Mouse (Mus musculus): ENCODE measurements at regions not wholly inside any gene's neighbourhood (a gene's known extent, or its start where the extent isn't known, plus 50 kb on each side); places are given as distances from the start of the nearest gene placed in this dataset.

DNA sequence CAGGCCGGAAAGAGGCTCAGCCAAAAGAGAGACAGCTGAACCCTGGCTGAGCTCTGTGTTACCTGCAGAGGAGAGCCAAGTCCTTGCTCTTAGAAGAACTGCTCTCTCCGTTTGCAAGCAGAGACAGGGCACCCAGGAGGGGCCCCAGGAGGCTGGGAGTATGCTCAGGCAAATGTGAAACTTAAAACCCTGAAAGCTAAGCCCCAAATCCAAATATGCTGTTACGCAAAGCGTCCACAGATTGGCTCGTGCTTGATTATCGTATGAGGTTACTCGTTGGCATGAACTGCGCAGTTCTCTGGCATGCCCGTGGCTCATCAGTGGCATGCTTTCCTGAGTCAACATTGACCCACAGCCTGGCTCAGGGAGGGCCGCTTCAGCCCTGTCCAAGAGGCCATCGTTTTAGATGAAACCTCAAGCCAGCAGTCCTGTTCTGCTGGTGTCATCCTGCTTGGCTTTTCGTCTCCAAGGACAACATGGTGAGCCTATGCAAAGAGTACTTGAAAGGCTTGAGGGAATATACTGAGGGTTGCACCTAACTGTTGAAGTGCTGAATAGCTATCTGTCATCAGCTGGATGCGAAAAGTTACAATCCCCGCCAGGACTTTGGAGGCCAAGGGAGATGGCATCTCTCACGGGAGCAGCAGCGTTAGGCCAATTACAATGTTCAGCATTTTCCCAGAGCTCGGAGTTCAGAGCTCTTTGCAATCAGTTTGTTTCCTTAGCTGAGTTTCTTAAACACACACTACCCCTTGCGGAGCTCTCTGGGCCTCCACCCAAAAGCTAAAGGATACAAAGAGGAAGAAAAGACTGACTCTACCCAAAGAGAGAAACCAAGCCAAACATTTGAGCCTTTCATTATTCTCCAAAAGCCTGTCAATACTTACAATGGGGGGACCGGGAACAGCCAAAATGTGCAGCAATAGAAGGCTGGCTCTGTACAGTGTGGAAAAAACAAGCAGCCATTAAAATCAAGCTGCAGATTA lies 120.8 kb upstream of the Smim15 start:
- no peak for DNase-seq (ENCODE audit: extremely low spot score, low spot score)
- Histone ChIP-seq H3K4me1 (peaks cover 22% of the 10 kb centered on the region), H3K4me3 (no peak overlapping the region), H3K9me3 (0 out of 2 replicates have a peak, but pooled peaks cover 2% of the 10 kb centered on the region), H3K36me3 (replicated peaks) (no peaks in the 10 kb centered on the region), H3K27me3 (ENCODE audit: poor library complexity, severe bottlenecking) (no peaks in the 10 kb centered on the region), H3K27ac (no peak overlapping the region)
- WGBS = 78% methylated on average over 19 of the region's 19 CpGs

DNA sequence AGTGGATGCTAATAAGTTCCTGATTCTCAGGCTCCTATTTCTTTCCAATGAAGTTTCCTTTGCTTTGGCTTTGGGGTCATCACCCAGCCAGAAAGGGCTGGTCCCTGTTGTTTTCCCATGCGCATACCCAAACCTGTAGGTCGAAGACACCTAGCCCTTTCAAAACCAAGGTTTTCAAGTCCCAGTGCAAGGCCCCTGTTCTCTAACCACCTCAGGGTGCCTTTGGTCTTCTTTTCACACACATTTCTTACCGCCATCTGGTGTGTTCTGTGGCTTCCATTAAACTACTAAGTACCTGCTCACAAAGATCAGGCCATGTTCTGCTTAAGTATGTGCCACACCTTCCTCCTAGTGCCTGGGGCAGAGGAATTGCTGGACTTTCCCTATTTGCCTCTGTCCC lies 124.8 kb upstream of the Smim15 start:
- Histone ChIP-seq H3K27ac (no peak overlapping the region), H3K27me3 (ENCODE audit: poor library complexity, severe bottlenecking) (no peaks in the 10 kb centered on the region), H3K4me3 (no peak overlapping the region), H3K4me1 (peaks cover 14% of the 10 kb centered on the region), H3K36me3 (replicated peaks) (no peaks in the 10 kb centered on the region), H3K9me3 (0 out of 2 replicates have a peak, but pooled peaks cover 2% of the 10 kb centered on the region)
- WGBS = 71% methylated on average over 3 of the region's 3 CpGs
- no peak for DNase-seq (ENCODE audit: extremely low spot score, low spot score)

DNA sequence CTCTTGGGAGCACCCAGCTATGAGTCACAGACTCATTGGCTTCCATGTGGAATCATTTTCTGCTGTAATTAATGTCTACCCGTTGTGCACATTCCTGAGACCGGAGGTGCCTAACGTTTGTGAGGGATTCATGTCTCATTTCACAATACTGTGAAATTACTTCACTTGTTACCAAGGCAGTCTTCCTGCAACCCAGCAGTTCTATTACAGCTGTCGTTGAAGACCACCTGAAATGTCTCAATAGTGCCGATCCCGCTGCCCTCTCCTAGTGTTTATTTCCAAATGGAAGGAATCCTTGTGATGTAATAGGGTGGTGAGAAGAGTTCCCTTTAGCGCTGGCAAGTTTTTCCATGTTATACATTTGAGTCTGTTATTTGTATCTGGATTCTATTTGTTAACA lies 125.8 kb upstream of the Smim15 start:
- Histone ChIP-seq H3K27ac (no peak overlapping the region), H3K27me3 (ENCODE audit: poor library complexity, severe bottlenecking) (no peaks in the 10 kb centered on the region), H3K4me3 (no peak overlapping the region), H3K36me3 (replicated peaks) (no peaks in the 10 kb centered on the region), H3K4me1 (peaks cover 8% of the 10 kb centered on the region), H3K9me3 (0 out of 2 replicates have a peak, but pooled peaks cover 2% of the 10 kb centered on the region)
- 88% methylated on average over 7 of the region's 7 CpGs for WGBS
- no peak for DNase-seq (ENCODE audit: extremely low spot score, low spot score)

DNA sequence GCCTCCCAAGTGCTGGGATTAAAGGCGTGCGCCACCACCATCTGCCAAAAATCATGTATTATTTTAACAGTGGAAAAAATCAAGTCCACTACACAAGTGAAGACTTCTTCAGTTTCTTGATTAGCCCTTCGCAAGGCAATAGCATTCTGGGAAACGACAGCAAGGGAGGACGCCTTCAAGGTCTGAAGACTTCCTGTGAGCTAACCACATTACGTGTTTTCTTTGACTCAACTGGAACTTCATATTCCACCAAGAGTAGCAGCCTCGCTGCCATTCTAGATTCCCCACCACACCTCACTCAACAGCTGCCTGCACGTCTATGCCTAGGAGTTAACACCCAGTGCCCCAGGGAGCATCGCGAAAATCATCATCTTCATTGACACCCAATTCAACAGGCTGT lies 126.2 kb upstream of the Smim15 start:
- H3K36me3 ChIP-seq (replicated peaks) = no peaks in the 10 kb centered on the region
- H3K27ac ChIP-seq = no peak overlapping the region
- WGBS = 94% methylated on average over 10 of the region's 10 CpGs
- peaks cover 4% of the 10 kb centered on the region for H3K4me1 ChIP-seq
- no peaks in the 10 kb centered on the region for H3K27me3 ChIP-seq (ENCODE audit: poor library complexity, severe bottlenecking)
- no peak overlapping the region for H3K4me3 ChIP-seq
- 0 out of 2 replicates have a peak, but pooled peaks cover 2% of the 10 kb centered on the region for H3K9me3 ChIP-seq
- DNase-seq (ENCODE audit: extremely low spot score, low spot score) = no peak

DNA sequence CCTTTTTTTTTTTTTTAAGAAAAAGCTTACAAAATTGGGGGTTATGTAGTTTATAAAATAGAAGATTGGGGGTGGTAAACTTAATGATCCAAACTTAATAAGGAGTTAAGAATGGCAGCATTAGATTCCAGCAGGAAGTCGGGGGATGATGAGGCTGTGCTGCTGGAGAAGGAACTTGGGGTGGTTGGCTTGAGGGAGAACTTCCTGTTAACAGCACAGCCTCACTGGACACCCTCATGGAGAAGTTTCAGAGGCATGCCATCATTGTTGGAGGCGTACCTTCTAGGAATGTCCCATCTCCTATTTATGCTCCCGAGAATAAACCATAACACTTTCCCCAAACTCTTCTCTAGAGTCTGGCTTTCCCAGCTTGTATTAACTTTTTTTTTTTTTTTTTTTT lies 126.7 kb upstream of the Smim15 start:
- H3K27me3 ChIP-seq (ENCODE audit: poor library complexity, severe bottlenecking) = no peaks in the 10 kb centered on the region
- no peak overlapping the region for H3K4me3 ChIP-seq
- WGBS = 94% methylated on average over 3 of the region's 3 CpGs
- DNase-seq (ENCODE audit: extremely low spot score, low spot score) = no peak
- H3K36me3 ChIP-seq (replicated peaks) = no peaks in the 10 kb centered on the region
- H3K9me3 ChIP-seq = 0 out of 2 replicates have a peak, but pooled peaks cover 2% of the 10 kb centered on the region
- H3K4me1 ChIP-seq = no peaks in the 10 kb centered on the region
- H3K27ac ChIP-seq = no peak overlapping the region

DNA sequence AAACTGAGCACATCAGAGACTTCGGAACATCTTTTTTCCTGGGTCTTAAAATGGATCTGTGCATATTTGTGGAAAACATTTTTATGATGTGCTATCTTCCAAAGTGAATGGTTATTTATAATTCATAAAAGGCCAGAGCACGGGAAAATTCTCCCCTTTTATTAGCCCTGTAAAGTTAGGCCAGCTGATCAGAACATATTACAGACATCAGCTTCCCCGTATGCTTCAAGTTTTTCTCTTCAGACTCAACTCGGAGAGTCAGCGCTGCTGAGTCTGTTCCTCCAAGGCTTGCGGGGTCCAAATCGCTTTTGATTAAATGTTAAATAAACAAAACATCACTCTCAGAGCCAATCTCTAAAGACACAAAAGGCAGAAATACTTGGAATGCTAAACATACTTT lies 134.1 kb upstream of the Smim15 start:
- Histone ChIP-seq H3K36me3 (replicated peaks) (no peaks in the 10 kb centered on the region), H3K9me3 (no peaks in the 10 kb centered on the region), H3K27ac (no peak overlapping the region), H3K27me3 (ENCODE audit: poor library complexity, severe bottlenecking) (peaks cover 6% of the 10 kb centered on the region; the same call in 1 of the 2 replicates), H3K4me3 (no peak overlapping the region), H3K4me1 (peaks cover 16% of the 10 kb centered on the region)
- DNase-seq (ENCODE audit: extremely low spot score, low spot score) = no peak
- 87% methylated on average over 7 of the region's 7 CpGs for WGBS

DNA sequence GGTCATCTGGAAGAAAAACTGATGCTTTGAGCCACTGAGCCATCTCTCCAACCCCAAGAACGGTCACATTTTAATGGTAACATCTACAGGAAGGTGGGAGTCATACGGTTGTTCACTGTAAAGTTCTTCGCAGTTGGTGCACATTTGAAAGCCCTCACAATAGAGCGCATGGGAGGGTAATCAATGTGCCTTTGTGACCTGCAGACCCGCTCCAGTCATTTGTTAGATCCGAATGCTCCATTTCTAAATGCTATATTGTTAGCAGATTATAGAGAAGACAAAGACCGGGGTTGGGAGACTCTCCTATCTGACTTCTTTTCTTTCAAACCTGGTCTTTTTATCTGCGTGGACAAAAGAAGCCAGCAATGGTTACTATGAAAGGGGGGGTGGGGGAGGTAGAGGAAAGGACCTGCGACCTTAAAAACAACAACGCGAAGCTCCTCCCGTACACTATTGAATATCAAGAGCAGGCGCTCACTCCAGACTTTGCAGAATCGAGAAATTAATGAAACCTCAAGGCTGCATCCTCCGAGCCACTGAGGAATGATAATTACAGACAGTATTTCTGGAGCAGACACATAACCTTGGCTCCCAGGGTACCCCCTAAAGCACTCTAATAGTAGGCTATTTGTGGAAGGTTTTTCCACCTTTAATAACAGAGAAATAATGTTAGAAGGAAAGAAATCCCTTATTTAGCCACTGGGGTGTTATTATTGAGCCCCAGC lies 134.7 kb upstream of the Smim15 start:
- 37% methylated on average over 15 of the region's 15 CpGs for WGBS

DNA sequence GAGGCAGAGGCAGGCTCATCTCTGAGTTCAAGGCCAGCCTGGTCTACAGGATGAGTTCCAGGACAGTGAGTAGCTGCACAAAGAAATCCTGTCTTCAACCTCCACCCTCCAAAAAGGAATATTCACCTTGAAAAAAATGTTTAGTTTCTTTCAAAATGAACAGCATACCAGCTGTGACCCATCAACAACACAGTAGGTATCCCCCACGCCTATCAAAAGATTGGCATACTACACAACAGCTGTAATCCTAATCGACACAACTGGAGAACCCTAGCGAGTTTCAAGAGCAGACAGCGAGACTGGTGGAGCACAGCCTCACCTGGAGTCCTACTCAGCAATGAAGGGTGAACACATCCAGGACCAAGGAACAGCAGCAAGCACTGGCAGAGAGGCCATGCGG lies 136.3 kb upstream of the Smim15 start:
- Histone ChIP-seq H3K4me3 (no peak overlapping the region), H3K27me3 (ENCODE audit: poor library complexity, severe bottlenecking) (peaks cover 6% of the 10 kb centered on the region; the same call in 1 of the 2 replicates), H3K4me1 (peaks cover 30% of the 10 kb centered on the region), H3K9me3 (no peaks in the 10 kb centered on the region), H3K36me3 (replicated peaks) (no peaks in the 10 kb centered on the region), H3K27ac (no peak overlapping the region)
- 87% methylated on average over 5 of the region's 5 CpGs for WGBS
- DNase-seq (ENCODE audit: extremely low spot score, low spot score) = no peak

More for the DNA sequence above, 134.7 kb upstream of the Smim15 start:
- H3K27ac ChIP-seq = no peak overlapping the region
- H3K4me3 ChIP-seq = no peak overlapping the region
- peaks cover 6% of the 10 kb centered on the region; the same call in 1 of the 2 replicates for H3K27me3 ChIP-seq (ENCODE audit: poor library complexity, severe bottlenecking)
- no peak for DNase-seq (ENCODE audit: extremely low spot score, low spot score)
- peaks cover 16% of the 10 kb centered on the region for H3K4me1 ChIP-seq
- no peaks in the 10 kb centered on the region for H3K36me3 ChIP-seq (replicated peaks)
- H3K9me3 ChIP-seq = no peaks in the 10 kb centered on the region

DNA sequence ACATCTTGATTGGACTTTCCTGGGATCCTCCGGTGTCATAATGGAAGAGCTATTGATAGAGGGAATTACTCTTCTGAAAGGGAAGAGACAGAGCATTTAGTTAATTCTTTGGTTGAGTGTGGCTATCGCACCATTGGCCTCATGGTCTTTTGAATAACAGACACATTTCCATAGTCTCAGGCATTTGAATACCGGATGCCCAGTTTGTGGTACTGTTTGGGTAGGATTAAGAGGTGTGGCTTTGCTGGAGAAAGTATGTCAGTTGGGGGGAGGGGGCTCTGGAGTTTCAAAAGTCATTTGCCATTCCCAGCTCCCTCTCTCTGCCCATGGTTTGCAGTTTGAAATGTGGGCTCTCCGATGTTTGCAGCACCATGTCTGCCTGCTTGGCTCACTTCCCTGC lies 139.4 kb upstream of the Smim15 start:
- Histone ChIP-seq H3K4me1 (peaks cover 31% of the 10 kb centered on the region), H3K36me3 (replicated peaks) (no peaks in the 10 kb centered on the region), H3K27ac (no peak overlapping the region), H3K4me3 (no peak overlapping the region), H3K9me3 (no peaks in the 10 kb centered on the region), H3K27me3 (ENCODE audit: poor library complexity, severe bottlenecking) (no peaks in the 10 kb centered on the region)
- 88% methylated on average over 4 of the region's 4 CpGs for WGBS
- no peak for DNase-seq (ENCODE audit: extremely low spot score, low spot score)

DNA sequence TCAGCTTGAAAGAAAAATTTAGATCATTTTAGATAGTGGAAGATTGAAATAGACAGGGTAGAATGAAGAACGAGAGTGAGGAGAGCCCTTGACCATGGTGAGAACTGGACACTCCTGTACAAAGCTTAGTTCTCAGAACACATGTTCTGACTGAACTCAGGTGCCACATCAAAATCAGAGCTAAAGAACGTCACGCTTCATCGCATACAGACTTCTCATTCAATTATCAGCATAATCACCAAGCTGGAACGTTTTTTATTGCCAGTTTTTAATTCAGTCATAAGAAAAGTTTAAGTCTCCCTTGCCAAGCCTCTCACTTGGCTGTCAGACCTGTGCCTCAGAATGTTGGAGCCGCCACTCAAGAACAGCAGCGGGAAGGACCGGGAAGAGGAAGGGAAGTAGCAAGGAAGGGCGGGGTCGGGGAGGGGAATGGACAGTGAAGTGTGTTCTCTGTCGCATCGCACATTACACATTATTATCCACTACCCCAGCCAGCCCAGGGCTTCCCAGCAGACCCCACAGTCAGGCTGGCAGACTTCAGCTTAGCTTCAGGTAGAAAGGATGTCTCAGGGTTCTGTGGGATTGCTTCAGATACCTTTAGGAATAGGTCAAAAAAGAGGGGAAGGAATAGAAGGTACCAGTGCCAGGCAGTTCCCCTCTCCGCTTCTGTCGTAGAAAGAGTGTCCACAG lies 140.1 kb upstream of the Smim15 start:
- Histone ChIP-seq H3K4me1 (peaks cover 28% of the 10 kb centered on the region), H3K4me3 (no peak overlapping the region), H3K27me3 (ENCODE audit: poor library complexity, severe bottlenecking) (no peaks in the 10 kb centered on the region), H3K36me3 (replicated peaks) (no peaks in the 10 kb centered on the region), H3K27ac (no peak overlapping the region), H3K9me3 (no peaks in the 10 kb centered on the region)
- DNase-seq (ENCODE audit: extremely low spot score, low spot score) = no peak
- 86% methylated on average over 14 of the region's 14 CpGs for WGBS

DNA sequence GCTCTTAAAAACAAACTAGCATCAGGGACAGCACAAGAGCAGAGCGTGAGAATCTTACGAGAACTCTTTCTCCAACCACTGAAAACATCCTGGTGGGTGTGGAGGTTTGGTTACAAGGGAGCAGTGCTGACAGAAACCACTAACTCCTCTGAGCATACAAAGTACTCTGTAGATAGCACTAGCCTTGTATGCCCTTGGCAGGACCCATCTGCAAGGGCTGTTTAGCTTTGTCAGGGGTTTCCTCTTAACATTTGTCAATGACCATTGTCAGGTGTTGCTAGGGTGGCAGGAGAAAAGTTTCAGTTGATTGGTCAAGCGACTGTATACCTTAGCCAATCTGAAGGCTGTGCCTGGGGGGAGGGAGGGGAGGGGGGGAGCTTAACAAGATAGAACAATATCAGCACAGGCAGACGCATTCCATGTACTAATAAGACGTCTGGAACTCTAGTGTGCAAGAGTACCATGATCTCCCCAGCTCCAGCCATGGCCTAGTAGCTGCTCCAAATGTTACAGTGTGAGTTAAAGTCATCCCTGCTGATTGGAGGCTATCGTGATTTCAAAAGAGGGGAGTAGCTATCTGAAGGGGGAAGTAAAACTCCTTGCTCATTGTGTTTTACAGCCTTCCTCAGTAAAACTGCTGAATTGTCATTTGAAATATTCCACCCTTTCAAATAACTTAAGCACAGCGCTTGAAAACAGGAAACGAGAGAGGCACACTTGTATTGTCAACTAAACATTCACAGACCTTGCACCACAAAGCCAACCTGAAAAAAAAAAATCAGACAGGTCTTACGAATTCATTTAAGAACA lies 140.9 kb upstream of the Smim15 start:
- Histone ChIP-seq H3K4me1 (peaks cover 25% of the 10 kb centered on the region), H3K9me3 (no peaks in the 10 kb centered on the region), H3K27me3 (ENCODE audit: poor library complexity, severe bottlenecking) (no peaks in the 10 kb centered on the region), H3K36me3 (replicated peaks) (no peaks in the 10 kb centered on the region), H3K4me3 (no peak overlapping the region), H3K27ac (peak overlapping the region; percentile 63)
- WGBS = 50% methylated on average over 9 of the region's 9 CpGs
- no peak for DNase-seq (ENCODE audit: extremely low spot score, low spot score)

DNA sequence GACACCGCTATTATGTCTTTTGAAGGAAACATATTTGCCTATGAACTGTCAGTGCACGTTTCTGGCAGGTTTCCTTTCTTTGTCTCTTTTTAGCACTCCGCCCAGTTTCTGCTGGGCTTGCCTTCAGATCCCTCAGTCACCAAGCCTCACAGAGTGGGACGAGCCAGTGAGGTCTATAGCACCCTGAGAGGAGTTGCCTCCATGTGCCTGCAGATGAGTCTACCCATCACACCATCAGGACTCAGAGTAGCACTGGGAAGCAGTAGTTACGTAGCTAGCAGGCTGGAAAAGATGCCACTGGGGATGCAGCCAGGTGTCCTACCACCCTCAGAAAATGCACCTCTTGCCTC lies 141.5 kb upstream of the Smim15 start:
- H3K27me3 ChIP-seq (ENCODE audit: poor library complexity, severe bottlenecking) = no peaks in the 10 kb centered on the region
- H3K4me1 ChIP-seq = peaks cover 25% of the 10 kb centered on the region
- WGBS = 82% methylated on average over 5 of the region's 5 CpGs
- DNase-seq (ENCODE audit: extremely low spot score, low spot score) = no peak
- peak overlapping the region; percentile 63 for H3K27ac ChIP-seq
- H3K4me3 ChIP-seq = no peak overlapping the region
- H3K9me3 ChIP-seq = no peaks in the 10 kb centered on the region
- H3K36me3 ChIP-seq (replicated peaks) = no peaks in the 10 kb centered on the region

Measured in forebrain, embryonic 10.5 days (tissue).